Mouse (Mus musculus) olfactory bulb, adult 2 months (tissue): ENCODE results near the gene Thegl. TPM values are rescaled to one million over a fixed set of nuclear protein-coding genes. Genes with fewer than 3 reads are reported as not detected.
A peak's percentile ranks its signal among the peaks of the same experiment; 100 is the strongest.
"Not testable (repeated sequence)": the region's sequence is repeated elsewhere in the genome, so short reads cannot be mapped to it uniquely, and the experiment has no call there.

ENCODE experiments used
- H3K27ac ChIP-seq: fragments of 200-500 bp; 2 replicates; pipeline ENCODE4 v1.5.1; 2012; ENCODE audit warnings: low read depth, low read length; ENCODE audit not compliant: insufficient read depth
- H3K4me1 ChIP-seq: fragments of 200-500 bp; 2 replicates; pipeline ENCODE4 v1.6.1; 2012; ENCODE audit warnings: low read length; ENCODE audit not compliant: control insufficient read depth, insufficient read depth
- H3K4me3 ChIP-seq: fragments of 200-500 bp; 2 replicates; pipeline ENCODE4 v1.5.1; 2012; ENCODE audit warnings: mild to moderate bottlenecking, low read depth, low read length, moderate library complexity; ENCODE audit not compliant: insufficient read depth
- CTCF ChIP-seq: fragments of 200-500 bp; IDR thresholded peaks from 2 replicates; pipeline ENCODE4 v1.5.1; 2012; ENCODE audit warnings: low read depth, mild to moderate bottlenecking, low read length, moderate library complexity; ENCODE audit not compliant: insufficient read depth
- POLR2A ChIP-seq: fragments of 200-500 bp; IDR thresholded peaks from 2 replicates; pipeline ENCODE4 v1.6.1; 2012; ENCODE audit warnings: mild to moderate bottlenecking, low read depth, low read length, moderate library complexity; ENCODE audit not compliant: insufficient read depth
- WGBS: fragments of 180-500 bp; shearing (Covaris S2); methylation state at CpG from one replicate; pipeline ENCODE4 v1.1.7; 2018; 5-methylcytosine and 5-hydroxymethylcytosine counted together
- polyA plus RNA-seq: library from polyadenylated mRNA; stranded (reverse); fragments of >200 nt; gene quantifications from 2 replicates; pipeline ENCODE4 v1.2.4, GENCODE M21; 2012; ENCODE audit warnings: low replicate concordance; ENCODE audit not compliant: missing spikeins, insufficient read depth, insufficient read length

Thegl gene
- polyA plus RNA-seq: not detected in 2 replicates

GRCm38 (mm10) chr5:77015544-77016482 lies at the start of gene Thegl:
TSS of gene Thegl (plus strand) at chr5:77016023.
- TF ChIP-seq CTCF (no peak), POLR2A (no peak)
- peaks cover 4% of the 10 kb centered on the region for H3K4me1 ChIP-seq
- 14% methylated on average over 57 of the region's 57 CpGs for WGBS
- H3K4me3 ChIP-seq: peak within 1 kb of the TSS; percentile 55
- no peak within 1 kb of the TSS for H3K27ac ChIP-seq

GRCm38 (mm10) chr5:76969250-76969649 lies 46.6 kb upstream of the Thegl start:
- TF ChIP-seq POLR2A (no peak), CTCF (no peak)
- H3K27ac ChIP-seq: no peak overlapping the region
- H3K4me1 ChIP-seq: no peaks in the 10 kb centered on the region
- 55% methylated on average over 5 of the region's 5 CpGs for WGBS
- H3K4me3 ChIP-seq: no peak overlapping the region

- H3K4me3 ChIP-seq, H3K27ac ChIP-seq, H3K4me1 ChIP-seq: not testable (repeated sequence)
- 79% methylated on average over 1 of the region's 1 CpGs for WGBS
Measured at GRCm38 (mm10) chr5:76971115-76971514, 44.7 kb upstream of the Thegl start.

GRCm38 (mm10) chr5:76973488-76973887 lies 42.3 kb upstream of the Thegl start:
- no peak overlapping the region for H3K27ac ChIP-seq
- TF ChIP-seq POLR2A (no peak), CTCF (no peak)
- H3K4me1 ChIP-seq: no peaks in the 10 kb centered on the region
- WGBS: 74% methylated on average over 3 of the region's 3 CpGs
- no peak overlapping the region for H3K4me3 ChIP-seq

- Histone ChIP-seq H3K27ac (no peak overlapping the region), H3K4me3 (peak overlapping the region; percentile 95), H3K4me1 (no peaks in the 10 kb centered on the region)
- WGBS: under 1% methylated on average over 17 of the region's 17 CpGs
- no peak for TF ChIP-seq POLR2A
- no peak for TF ChIP-seq CTCF
Measured at GRCm38 (mm10) chr5:76974207-76974553, 41.6 kb upstream of the Thegl start.

GRCm38 (mm10) chr5:76974554-76975285 lies 41.1 kb upstream of the Thegl start, which contains the start of gene Srp72:
TSS of gene Srp72 (plus strand) at chr5:76974683.
- TF ChIP-seq POLR2A (no peak; the same call in 1 of the 2 replicates), CTCF (no peak)
- Histone ChIP-seq H3K4me3 (peak within 1 kb of the TSS; percentile 95), H3K27ac (peak within 1 kb of the TSS; percentile 76), H3K4me1 (no peaks in the 10 kb centered on the region)
- WGBS: under 1% methylated on average over 60 of the region's 60 CpGs

GRCm38 (mm10) chr5:76975736-76976135 lies 40.1 kb upstream of the Thegl start:
- 67% methylated on average over 8 of the region's 8 CpGs for WGBS

GRCm38 (mm10) chr5:76984015-76984414 lies 31.8 kb upstream of the Thegl start:
- Histone ChIP-seq H3K27ac (no peak overlapping the region), H3K4me1 (no peaks in the 10 kb centered on the region), H3K4me3 (no peak overlapping the region)
- 90% methylated on average over 11 of the region's 11 CpGs for WGBS
- no peak for TF ChIP-seq POLR2A
- no peak for TF ChIP-seq CTCF

More at GRCm38 (mm10) chr5:76975736-76976135, 40.1 kb upstream of the Thegl start:
- H3K4me3 ChIP-seq: no peak overlapping the region
- H3K27ac ChIP-seq: no peak overlapping the region
- H3K4me1 ChIP-seq: no peaks in the 10 kb centered on the region
- TF ChIP-seq POLR2A (no peak), CTCF (no peak)

- 95% methylated on average over 3 of the region's 3 CpGs for WGBS
Measured at GRCm38 (mm10) chr5:76990789-76991188, 25.0 kb upstream of the Thegl start.

More at GRCm38 (mm10) chr5:76990789-76991188, 25.0 kb upstream of the Thegl start:
- Histone ChIP-seq H3K4me3 (no peak overlapping the region), H3K4me1 (no peaks in the 10 kb centered on the region), H3K27ac (no peak overlapping the region)
- TF ChIP-seq POLR2A (no peak), CTCF (no peak)
